Comparison of ENCODE assay signal across 8 mouse cellular contexts in genomic region chr11:69088103-69088855, GRCm38 (mm10). TPM values are rescaled to one million over a fixed set of nuclear protein-coding genes. Genes with fewer than 3 reads are reported as not detected.
DNase-seq lines count a peak whose midpoint lies in the region; ATAC-seq and TF ChIP-seq lines count a peak whose summit lies in the region.

Gene Vamp2 (plus strand): TSS chr11:69088490.

- peak within 1 kb of the TSS; percentile 100 for H3K9ac ChIP-seq in kidney, embryonic 15.5 days
- H3K9ac ChIP-seq in liver, embryonic 11.5 days (ENCODE audit: low read depth, low read length): peak within 1 kb of the TSS; percentile 97

- peak within 1 kb of the TSS; percentile 72 for H3K27ac ChIP-seq in embryonic fibroblast, embryonic 13.5 days (ENCODE audit: insufficient read depth, low read length)
- peak within 1 kb of the TSS; percentile 100 for H3K27ac ChIP-seq in heart, embryonic 10.5 days
- peak within 1 kb of the TSS; percentile 95 for H3K27ac ChIP-seq in kidney, embryonic 15.5 days
- peak within 1 kb of the TSS; percentile 89 for H3K27ac ChIP-seq in liver, embryonic 11.5 days (ENCODE audit: low read depth, low read length)

- no peaks in the 10 kb centered on the region for H3K9me3 ChIP-seq in heart, embryonic 10.5 days
- H3K9me3 ChIP-seq in kidney, embryonic 15.5 days (replicated peaks): no peaks in the 10 kb centered on the region
- no peaks in the 10 kb centered on the region for H3K9me3 ChIP-seq in liver, embryonic 11.5 days (ENCODE audit: control insufficient read depth, low read length)

- TF ChIP-seq CTCF in embryonic fibroblast, embryonic 13.5 days (IDR thresholded peaks at IDR 0.05; ENCODE audit: borderline replicate concordance, insufficient read depth, low read length): no peak

- peak within 1 kb of the TSS; percentile 98 for H3ac ChIP-seq in myocyte (ENCODE audit: control insufficient read depth, insufficient read length)

- peaks cover 38% of the 10 kb centered on the region for H3K36me3 ChIP-seq in heart, embryonic 10.5 days
- peaks cover 31% of the 10 kb centered on the region for H3K36me3 ChIP-seq in kidney, embryonic 15.5 days
- peaks cover 14% of the 10 kb centered on the region for H3K36me3 ChIP-seq in liver, embryonic 11.5 days (ENCODE audit: control insufficient read depth, insufficient read depth, low read length)
- peaks cover 20% of the 10 kb centered on the region for H3K36me3 ChIP-seq in myocyte (ENCODE audit: control insufficient read depth, insufficient read depth)

- H3K27me3 ChIP-seq in heart, embryonic 10.5 days (ENCODE audit: insufficient read depth, poor library complexity, severe bottlenecking): no peaks in the 10 kb centered on the region
- no peaks in the 10 kb centered on the region for H3K27me3 ChIP-seq in kidney, embryonic 15.5 days
- H3K27me3 ChIP-seq in liver, embryonic 11.5 days (replicated peaks; ENCODE audit: control insufficient read depth, insufficient read depth, low read length): no peaks in the 10 kb centered on the region
- no peaks in the 10 kb centered on the region for H3K27me3 ChIP-seq in myocyte (ENCODE audit: control insufficient read depth, insufficient read depth, insufficient read length)

- H3K4me2 ChIP-seq in kidney, embryonic 15.5 days: peak within 1 kb of the TSS; percentile 87
- peak within 1 kb of the TSS; percentile 84 for H3K4me2 ChIP-seq in liver, embryonic 11.5 days
- peak within 1 kb of the TSS; percentile 94 for H3K4me2 ChIP-seq in myocyte (ENCODE audit: low read depth)

- H3K4me1 ChIP-seq in embryonic fibroblast, embryonic 13.5 days (ENCODE audit: control insufficient read depth, insufficient read depth, low read length): peaks cover 2% of the 10 kb centered on the region; the same call in 1 of the 2 replicates
- H3K4me1 ChIP-seq in heart, embryonic 10.5 days: peaks cover 62% of the 10 kb centered on the region
- H3K4me1 ChIP-seq in kidney, embryonic 15.5 days: peaks cover 56% of the 10 kb centered on the region
- peaks cover 20% of the 10 kb centered on the region for H3K4me1 ChIP-seq in liver, embryonic 11.5 days (replicated peaks; ENCODE audit: control insufficient read depth, insufficient read depth, low read length)

- ATAC-seq in kidney, embryonic 15.5 days (replicated peaks; ENCODE audit: low FRiP score): peak; percentile 74
- ATAC-seq in liver, embryonic 11.5 days (replicated peaks; ENCODE audit: low FRiP score): peak; percentile 76

- H3K79me2 ChIP-seq in myocyte (ENCODE audit: control insufficient read depth, insufficient read depth): peaks cover 26% of the 10 kb centered on the region

- peak; percentile 71 for DNase-seq in 3T3-L1 (ENCODE audit: low read depth, low spot score)
- DNase-seq in adrenal gland, postnatal 4 days (ENCODE audit: low spot score in 2 of 2): peak; percentile 69 to 82
- peak; percentile 94 for DNase-seq in heart, embryonic 10.5 days (ENCODE audit: low spot score)
- DNase-seq in liver, embryonic 11.5 days (ENCODE audit: low spot score): peak; percentile 90
- DNase-seq in spleen, postnatal 4 days (ENCODE audit: low spot score in 2 of 2): peak; percentile 84 to 95

- 1% methylated on average over 63 of the region's 67 CpGs for WGBS in heart, embryonic 10.5 days
- under 1% methylated on average over 66 of the region's 67 CpGs for WGBS in kidney, embryonic 15.5 days
- WGBS in liver, embryonic 11.5 days: under 1% methylated on average over 58 of the region's 67 CpGs

- TF ChIP-seq POLR2A in embryonic fibroblast, embryonic 13.5 days (IDR thresholded peaks at IDR 0.05; ENCODE audit: low read depth, low read length): peak; percentile 71
- peak; percentile 90 for TF ChIP-seq POLR2A in myocyte (IDR thresholded peaks at IDR 0.05; ENCODE audit: insufficient read length, low read depth)

- peak within 1 kb of the TSS; percentile 98 for H3K4me3 ChIP-seq in embryonic fibroblast, embryonic 13.5 days (ENCODE audit: insufficient read depth, low read length)
- peak within 1 kb of the TSS; percentile 98 for H3K4me3 ChIP-seq in heart, embryonic 10.5 days
- H3K4me3 ChIP-seq in kidney, embryonic 15.5 days (replicated peaks): peak within 1 kb of the TSS; percentile 96
- peak within 1 kb of the TSS; percentile 91 for H3K4me3 ChIP-seq in liver, embryonic 11.5 days (ENCODE audit: low read depth, low read length)
- peak within 1 kb of the TSS; percentile 92 for H3K4me3 ChIP-seq in myocyte

TF ChIP-seq in myocyte, 11 proteins besides CTCF, POLR2A, EP300 and RAD21:
- no peak for TF ChIP-seq E2F4 (IDR thresholded peaks at IDR 0.05; ENCODE audit: insufficient read depth)
- TF ChIP-seq POLR2AphosphoS2 (IDR thresholded peaks at IDR 0.05; ENCODE audit: insufficient read length, low read depth): peak; percentile 90
- no peak for TF ChIP-seq REST (IDR thresholded peaks at IDR 0.05; ENCODE audit: insufficient read depth, insufficient read length)
- peak in 1 of 3 experiments; percentile 31 for TF ChIP-seq MYOD1 (IDR thresholded peaks at IDR 0.05; ENCODE audit: control insufficient read depth in 1 of 3, insufficient read length in 2 of 3, low read depth in 2 of 3)
- TF ChIP-seq TCF12 (IDR thresholded peaks at IDR 0.05; ENCODE audit: insufficient read depth, poor library complexity, severe bottlenecking): no peak

RNA-seq across cellular contexts. Expression of gene Vamp2, which starts in this region (rescaled TPM):
- 100 to 1,000 TPM; 208 to 226 TPM for total RNA-seq in adrenal gland, postnatal 4 days (2021)
- polyA plus RNA-seq in embryonic fibroblast, embryonic 13.5 days (2011; ENCODE audit: insufficient read length, low read depth, missing spikeins): 51.1 and 58.3 TPM in 2 replicates
- 85.8 and 93.0 TPM in 2 replicates for polyA plus RNA-seq in heart, embryonic 10.5 days (2016; fragmentation: Nextera tagmentation; extraction: Ambion mirVana)
- 83.5 and 101 TPM in 2 replicates for polyA plus RNA-seq in kidney, embryonic 15.5 days (2015; fragmentation: Nextera tagmentation; extraction: Ambion mirVana)
- polyA plus RNA-seq in liver, embryonic 11.5 days (2014; fragmentation: Nextera tagmentation; extraction: Ambion mirVana): 47.2 and 56.0 TPM in 2 replicates
- polyA plus RNA-seq in myocyte (2012; fragmentation: generic; extraction: Trizol): 51.8 TPM

Comparison
In these comparisons a context has a peak if more than half of its experiments do, and no peak if none do; other contexts are left out.
1. Peak in every context shown above with its lines: DNase-seq, ATAC-seq, H3K4me3 ChIP-seq and H3K27ac ChIP-seq.